28 mouse cellular contexts compared by ENCODE assay signal in the genomic region with DNA sequence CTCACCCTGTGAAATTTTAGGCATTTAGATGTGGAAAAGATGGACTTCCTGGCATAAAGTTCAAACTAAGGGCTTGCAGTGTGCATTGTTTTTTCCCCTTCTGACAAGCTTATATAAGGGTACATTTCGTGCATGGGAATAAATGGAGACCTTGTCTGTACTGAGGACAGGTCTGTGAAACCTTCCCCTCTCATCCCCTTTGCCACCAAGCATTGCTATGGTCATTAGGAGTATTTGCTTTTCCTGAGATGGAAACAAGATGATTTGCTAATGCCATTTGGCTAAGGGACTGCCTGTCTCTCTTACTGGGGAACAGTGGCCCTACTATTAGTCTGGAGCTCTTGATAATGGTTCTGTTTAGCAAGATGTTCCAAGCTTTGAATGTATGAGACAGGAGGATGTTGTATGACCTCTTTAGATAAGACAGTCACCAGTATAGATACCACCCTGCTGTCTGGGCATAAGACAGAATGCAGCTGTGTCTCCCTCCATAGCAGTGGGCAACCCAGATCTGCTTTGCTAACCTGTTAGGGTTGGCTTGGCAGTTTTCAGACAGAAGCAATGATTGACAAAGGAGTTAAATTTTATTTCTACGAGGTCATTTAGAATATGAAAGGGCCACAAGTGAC. TPM values are rescaled to one million over a fixed set of nuclear protein-coding genes. Genes with fewer than 3 reads are reported as not detected.
A peak's percentile ranks its signal among the peaks of the same experiment; 100 is the strongest.
DNase-seq lines count a peak whose midpoint lies in the region; ATAC-seq and TF ChIP-seq lines count a peak whose summit lies in the region.
"Had no signal": no experiment of that assay in that cellular context is flagged by ENCODE, and none has a peak within 500 bp of the region (broad histone marks: within the 10 kb centered on the region; RNA-seq: fewer than 3 reads in every experiment).

No protein-coding gene starts in this region.

- WGBS in lung, embryonic 14.5 days, result 54% methylated on average over 2 of the region's 2 CpGs
- 53% methylated on average over 2 of the region's 2 CpGs for WGBS in liver, embryonic 12.5 days (ENCODE audit: insufficient replicate concordance)
- WGBS in liver, postnatal 0 days (ENCODE audit: insufficient replicate concordance), result 54% methylated on average over 2 of the region's 2 CpGs

- H3K36me3 ChIP-seq in lung, embryonic 14.5 days (ENCODE audit: insufficient read depth), result peaks cover 47% of the 10 kb centered on the region
- peaks cover 55% of the 10 kb centered on the region for H3K36me3 ChIP-seq in liver, embryonic 12.5 days
- peaks cover 43% of the 10 kb centered on the region for H3K36me3 ChIP-seq in liver, postnatal 0 days (replicated peaks; ENCODE audit: insufficient read depth, low read length)

- H3K27ac ChIP-seq in lung, embryonic 14.5 days (ENCODE audit: low read depth), result no peak overlapping the region
- H3K27ac ChIP-seq in liver, embryonic 12.5 days, result peak overlapping the region; percentile 83
- H3K27ac ChIP-seq in liver, postnatal 0 days (ENCODE audit: low read depth), result peak overlapping the region; percentile 68; the same call in 1 of the 2 replicates
- H3K27ac ChIP-seq: forebrain, embryonic 10.5 days; forebrain, embryonic 15.5 days; heart, embryonic 15.5 days; kidney, embryonic 15.5 days; macrophage; midbrain, embryonic 10.5 days; neural tube, embryonic 12.5 days had no signal

- H3K4me2 ChIP-seq in lung, embryonic 14.5 days, result no peak overlapping the region
- peak overlapping the region; percentile 35 for H3K4me2 ChIP-seq in liver, embryonic 12.5 days
- H3K4me2 ChIP-seq in liver, postnatal 0 days (ENCODE audit: low read depth, low read length), result 0 out of 2 replicates have a peak overlapping the region, but pooled peaks have one; percentile 22
- H3K4me2 ChIP-seq: forebrain, embryonic 15.5 days; heart, embryonic 15.5 days; kidney, embryonic 15.5 days; neural tube, embryonic 12.5 days had no signal

- no peaks in the 10 kb centered on the region for H3K27me3 ChIP-seq in lung, embryonic 14.5 days (ENCODE audit: insufficient read depth, low read length)
- H3K27me3 ChIP-seq in liver, embryonic 12.5 days (replicated peaks), result no peaks in the 10 kb centered on the region
- no peaks in the 10 kb centered on the region for H3K27me3 ChIP-seq in liver, postnatal 0 days (ENCODE audit: insufficient read depth, low read length)
- H3K27me3 ChIP-seq: forebrain, embryonic 15.5 days; heart, embryonic 15.5 days; kidney, embryonic 15.5 days; neural tube, embryonic 12.5 days had no signal

- DNase-seq in lung, embryonic 14.5 days, result no peak
- no peak for DNase-seq in lung, adult 18-20 months
- no peak for DNase-seq in liver, postnatal 0 days
- DNase-seq in kidney, postnatal 25 days, result no peak
- DNase-seq in layer of hippocampus, adult 11-12 months (ENCODE audit: low spot score), result no peak
- no peak for DNase-seq in right cerebral cortex, postnatal 36 days (ENCODE audit: low spot score in 2 of 2)
- DNase-seq: adrenal gland, adult 8-10 months; cerebellum, adult 8-10 months; cerebellum, postnatal 25 days; gastrocnemius, postnatal 10 days; kidney, adult 18-20 months; kidney, postnatal 36 days; lung, postnatal 10 days; thymus, postnatal 25 days had no signal

- peak; percentile 97 for TF ChIP-seq EP300 in liver, postnatal 0 days (IDR thresholded peaks at IDR 0.05; ENCODE audit: low read depth)

- H3K9me3 ChIP-seq in lung, embryonic 14.5 days (ENCODE audit: low read depth, low read length), result no peaks in the 10 kb centered on the region
- no peaks in the 10 kb centered on the region for H3K9me3 ChIP-seq in liver, embryonic 12.5 days (replicated peaks)
- H3K9me3 ChIP-seq in liver, postnatal 0 days (ENCODE audit: low read length), result no peaks in the 10 kb centered on the region
- H3K9me3 ChIP-seq: forebrain, embryonic 10.5 days; forebrain, embryonic 15.5 days; heart, embryonic 15.5 days; kidney, embryonic 15.5 days; midbrain, embryonic 10.5 days; neural tube, embryonic 12.5 days had no signal

- no peaks in the 10 kb centered on the region for H3K4me1 ChIP-seq in lung, embryonic 14.5 days (ENCODE audit: insufficient read depth)
- H3K4me1 ChIP-seq in liver, embryonic 12.5 days, result peaks cover 68% of the 10 kb centered on the region
- peaks cover 10% of the 10 kb centered on the region for H3K4me1 ChIP-seq in liver, postnatal 0 days (ENCODE audit: insufficient read depth)

- no peak for TF ChIP-seq CTCF in lung, embryonic 14.5 days (IDR thresholded peaks at IDR 0.05; ENCODE audit: low read depth)
- TF ChIP-seq CTCF in liver, postnatal 0 days (IDR thresholded peaks at IDR 0.05; ENCODE audit: low read depth), result no peak

- ATAC-seq in lung, embryonic 14.5 days (ENCODE audit: insufficient read depth), result 0 out of 2 replicates have a peak, but pooled peaks have one; percentile 10
- peak; percentile 80 for ATAC-seq in common myeloid progenitor, adult 5-6 weeks (replicated peaks; ENCODE audit: low read depth, poor library complexity, severe bottlenecking)
- peak; percentile 92 for ATAC-seq in liver, embryonic 12.5 days
- peak; percentile 84 for ATAC-seq in liver, postnatal 0 days
- ATAC-seq: activated CD4-positive, CD25-positive, alpha-beta regulatory T cell, adult 4 months; CD4-positive, CD25-positive, alpha-beta regulatory T cell, adult 4 months; forebrain, embryonic 15.5 days; hindbrain, embryonic 16.5 days had no signal

- H3K4me3 ChIP-seq in lung, embryonic 14.5 days (ENCODE audit: low read depth, low read length), result no peak overlapping the region
- no peak overlapping the region for H3K4me3 ChIP-seq in liver, embryonic 12.5 days
- H3K4me3 ChIP-seq in liver, postnatal 0 days (ENCODE audit: low read depth, low read length), result no peak overlapping the region
- H3K4me3 ChIP-seq: forebrain, embryonic 10.5 days; forebrain, embryonic 15.5 days; heart, embryonic 15.5 days; kidney, embryonic 15.5 days; midbrain, embryonic 10.5 days; myocyte; neural tube, embryonic 12.5 days had no signal

- no peak overlapping the region for H3K9ac ChIP-seq in lung, embryonic 14.5 days
- peak overlapping the region; percentile 46; the same call in 1 of the 2 replicates for H3K9ac ChIP-seq in liver, embryonic 12.5 days
- no peak overlapping the region for H3K9ac ChIP-seq in liver, postnatal 0 days (replicated peaks)
- H3K9ac ChIP-seq: forebrain, embryonic 15.5 days; heart, embryonic 15.5 days; kidney, embryonic 15.5 days; neural tube, embryonic 12.5 days had no signal

RNA-seq across cellular contexts. Expression of gene Rrm2, which starts 7.3 kb away (rescaled TPM):
- polyA plus RNA-seq in lung, embryonic 14.5 days (2014; fragmentation: Nextera tagmentation; extraction: Ambion mirVana), result 219 and 221 TPM in 2 replicates
- total RNA-seq in common myeloid progenitor, adult 5-6 weeks (2017), result 90.3 and 94.5 TPM in 2 replicates
- 531 and 552 TPM in 2 replicates for polyA plus RNA-seq in liver, embryonic 12.5 days (2016; fragmentation: Nextera tagmentation; extraction: Ambion mirVana)
- polyA plus RNA-seq in liver, postnatal 0 days (2015; fragmentation: Nextera tagmentation; extraction: Ambion mirVana), result 235 and 276 TPM in 2 replicates

RNA-seq across cellular contexts. Expression of gene Cys1, which starts 33.8 kb away (rescaled TPM):
- polyA plus RNA-seq in lung, embryonic 14.5 days (2014; fragmentation: Nextera tagmentation; extraction: Ambion mirVana), result 1.3 and 2.4 TPM in 2 replicates
- total RNA-seq in common myeloid progenitor, adult 5-6 weeks (2017), result 0.41 TPM in 1 of 2 replicates, not detected in the other
- polyA plus RNA-seq in liver, embryonic 12.5 days (2016; fragmentation: Nextera tagmentation; extraction: Ambion mirVana), result 0.56 and 1.0 TPM in 2 replicates
- 0.31 and 0.50 TPM in 2 replicates for polyA plus RNA-seq in liver, postnatal 0 days (2015; fragmentation: Nextera tagmentation; extraction: Ambion mirVana)
- total RNA-seq: ES-E14 had no signal
- polyA plus RNA-seq: CD4-positive, CD25-positive, alpha-beta regulatory T cell, adult 4 months; macrophage had no signal

Comparison
In these comparisons a context has a peak if more than half of its experiments do, and no peak if none do; other contexts are left out.
1. ATAC-seq: peak in every context shown above with its lines; median percentile 92 in liver, embryonic 12.5 days; 84 in liver, postnatal 0 days; 80 in common myeloid progenitor, adult 5-6 weeks; 10 in lung, embryonic 14.5 days.